28 mouse cellular contexts compared by ENCODE assay signal in genomic region chr6:114368196-114368595, GRCm38 (mm10). TPM values are rescaled to one million over a fixed set of nuclear protein-coding genes. Genes with fewer than 3 reads are reported as not detected.
"Had no signal": no experiment of that assay in that cellular context is flagged by ENCODE, and none has a peak within 500 bp of the region (broad histone marks: within the 10 kb centered on the region; RNA-seq: fewer than 3 reads in every experiment).

No protein-coding gene starts in this region.

- ATAC-seq: hindbrain, postnatal 0 days; intestine, embryonic 16.5 days; liver, embryonic 12.5 days had no signal

- DNase-seq: gastrocnemius, postnatal 14 days; gastrocnemius, postnatal 36 days; heart, adult 11 months; heart, adult 2 months; heart, postnatal 14 days; heart, postnatal 36 days; kidney, adult 11 months; kidney, adult 2 months; kidney, adult 9 months; kidney, postnatal 14 days; kidney, postnatal 36 days; layer of hippocampus, postnatal 36 days; left cerebral cortex, postnatal 4 days had no signal

- H3K27me3 ChIP-seq: hindbrain, embryonic 15.5 days; kidney, embryonic 15.5 days; liver, embryonic 12.5 days had no signal

- H3K27ac ChIP-seq: heart, adult 2 months; heart, embryonic 13.5 days; heart, embryonic 15.5 days; hindbrain, embryonic 13.5 days; hindbrain, embryonic 15.5 days; hindbrain, postnatal 0 days; kidney, embryonic 15.5 days; kidney, postnatal 0 days; limb, embryonic 13.5 days; limb, embryonic 15.5 days; liver, embryonic 12.5 days; liver, embryonic 14.5 days had no signal

- H3K4me1 ChIP-seq: heart, embryonic 13.5 days; heart, embryonic 15.5 days; hindbrain, embryonic 13.5 days; kidney, embryonic 15.5 days; limb, embryonic 13.5 days; limb, embryonic 15.5 days; liver, embryonic 12.5 days had no signal

- H3K4me3 ChIP-seq: heart, adult 2 months; heart, embryonic 13.5 days; heart, embryonic 15.5 days; hindbrain, embryonic 13.5 days; hindbrain, embryonic 15.5 days; kidney, embryonic 15.5 days; limb, embryonic 13.5 days; limb, embryonic 15.5 days; liver, embryonic 12.5 days had no signal

RNA-seq across cellular contexts. Expression of gene Hrh1, which starts 29.5 kb away (rescaled TPM):
- polyA plus RNA-seq: heart, embryonic 11.5 days; heart, embryonic 13.5 days; heart, postnatal 0 days; limb, embryonic 11.5 days; liver, embryonic 12.5 days had no signal
